Mouse (Mus musculus): ENCODE measurements around the gene Fam168a. TPM values are rescaled to one million over a fixed set of nuclear protein-coding genes. Genes with fewer than 3 reads are reported as not detected.
A peak's percentile ranks its signal among the peaks of the same experiment; 100 is the strongest.
"Not testable (repeated sequence)": the region's sequence is repeated elsewhere in the genome, so short reads cannot be mapped to it uniquely, and the experiment has no call there.

Fam168a gene
- total RNA-seq, 1 experiment from 2014 or later = 20.5 TPM

DNA sequence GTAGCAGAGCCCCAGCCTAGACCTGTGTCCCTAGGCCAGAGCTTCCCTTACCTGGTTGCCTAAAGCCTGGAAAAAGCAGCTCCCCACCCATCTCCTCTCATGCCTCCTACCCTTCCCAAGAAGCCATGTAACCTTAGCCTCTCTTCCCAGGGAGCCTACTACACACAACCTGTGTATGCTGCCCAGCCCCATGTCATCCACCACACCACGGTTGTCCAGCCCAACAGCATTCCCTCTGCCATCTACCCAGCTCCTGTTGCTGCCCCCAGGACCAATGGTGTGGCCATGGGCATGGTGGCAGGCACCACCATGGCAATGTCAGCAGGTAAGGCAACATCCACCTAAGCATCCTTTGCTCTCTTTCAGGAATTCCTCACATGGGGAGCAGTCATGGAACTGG, 127.4 kb downstream of the Fam168a start:
- ATAC-seq (replicated peaks; ENCODE audit: insufficient number of reproducible peaks, low FRiP score, low TSS enrichment, poor library complexity, severe bottlenecking) = no peak

DNA sequence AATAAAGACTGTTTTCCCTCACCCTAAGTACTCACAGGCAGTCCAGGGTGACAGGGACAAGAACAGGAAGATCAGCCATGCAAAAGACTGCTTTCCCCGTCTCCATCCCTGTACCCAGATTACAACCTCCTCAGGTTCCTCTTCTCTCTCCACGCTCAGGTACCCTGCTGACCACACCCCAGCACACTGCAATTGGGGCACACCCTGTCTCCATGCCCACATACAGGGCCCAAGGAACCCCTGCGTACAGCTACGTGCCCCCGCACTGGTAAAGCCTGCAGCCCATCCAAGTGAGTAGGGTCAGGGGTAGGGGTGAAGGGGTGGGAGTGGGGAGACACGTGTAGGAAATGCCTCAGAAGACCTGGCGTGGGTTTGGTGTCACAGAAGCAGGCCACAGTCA, 128.7 kb downstream of the Fam168a start:
- no peak for ATAC-seq (replicated peaks; ENCODE audit: insufficient number of reproducible peaks, low FRiP score, low TSS enrichment, poor library complexity, severe bottlenecking)

- ATAC-seq (replicated peaks; ENCODE audit: insufficient number of reproducible peaks, low FRiP score, low TSS enrichment, poor library complexity, severe bottlenecking) = no peak
Observed at GRCm38 (mm10) chr7:100835711-100836110, 129.3 kb downstream of the Fam168a start.

GRCm38 (mm10) chr7:100836657-100837056, 130.2 kb downstream of the Fam168a start:
- no peak for ATAC-seq (replicated peaks; ENCODE audit: insufficient number of reproducible peaks, low FRiP score, low TSS enrichment, poor library complexity, severe bottlenecking)

GRCm38 (mm10) chr7:100837701-100838100, 131.3 kb downstream of the Fam168a start:
- ATAC-seq (replicated peaks; ENCODE audit: insufficient number of reproducible peaks, low FRiP score, low TSS enrichment, poor library complexity, severe bottlenecking) = no peak

GRCm38 (mm10) chr7:100839632-100840402, 133.4 kb downstream of the Fam168a start:
- no peak for ATAC-seq (replicated peaks; ENCODE audit: insufficient number of reproducible peaks, low FRiP score, low TSS enrichment, poor library complexity, severe bottlenecking)

- ATAC-seq (replicated peaks; ENCODE audit: insufficient number of reproducible peaks, low FRiP score, low TSS enrichment, poor library complexity, severe bottlenecking) = no peak
Observed at GRCm38 (mm10) chr7:100840906-100841305, 134.5 kb downstream of the Fam168a start.

GRCm38 (mm10) chr7:100841608-100842007, 135.2 kb downstream of the Fam168a start:
- no peak for ATAC-seq (replicated peaks; ENCODE audit: insufficient number of reproducible peaks, low FRiP score, low TSS enrichment, poor library complexity, severe bottlenecking)

DNA sequence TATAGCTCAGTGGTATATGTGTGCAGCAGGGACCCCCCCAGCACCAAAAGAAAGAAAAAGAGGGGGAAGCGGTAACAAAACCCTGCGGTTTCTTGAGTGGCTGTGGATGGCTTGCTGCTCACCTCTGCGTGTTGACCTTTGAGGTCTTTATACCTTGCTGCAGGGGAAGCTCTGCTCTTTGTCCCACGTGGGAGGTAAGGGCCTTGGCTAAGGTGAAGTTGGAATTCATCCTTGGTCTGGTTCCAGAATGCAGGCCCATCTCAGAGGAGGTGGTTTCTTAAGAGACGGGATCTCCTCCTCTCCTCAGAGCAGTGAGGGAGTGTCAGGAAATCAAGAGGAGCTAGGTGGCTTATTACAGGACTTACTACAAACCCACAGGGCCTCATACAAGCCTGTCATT, 135.7 kb downstream of the Fam168a start:
- no peak for ATAC-seq (replicated peaks; ENCODE audit: insufficient number of reproducible peaks, low FRiP score, low TSS enrichment, poor library complexity, severe bottlenecking)

DNA sequence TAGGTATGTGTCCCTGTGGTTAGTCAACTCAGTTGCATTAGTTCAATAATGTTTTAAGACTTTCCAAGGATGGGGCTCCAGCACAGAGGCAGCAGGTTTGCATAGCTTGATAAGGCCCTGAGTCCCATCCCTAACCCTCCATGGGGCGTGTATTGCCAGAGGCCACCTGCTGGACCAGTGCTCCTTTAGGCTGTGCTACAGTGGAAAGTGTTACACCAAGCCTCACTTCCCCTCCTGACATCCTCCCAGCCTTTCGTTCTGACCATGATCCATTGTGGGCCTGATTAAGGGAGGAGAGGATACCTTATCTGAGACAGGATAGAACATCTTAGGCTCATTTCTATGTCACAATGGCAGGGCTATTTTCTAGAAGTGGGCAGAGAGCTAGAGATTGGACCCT, 137.4 kb downstream of the Fam168a start:
- ATAC-seq (replicated peaks; ENCODE audit: insufficient number of reproducible peaks, low FRiP score, low TSS enrichment, poor library complexity, severe bottlenecking) = no peak

- ATAC-seq (replicated peaks; ENCODE audit: insufficient number of reproducible peaks, low FRiP score, low TSS enrichment, poor library complexity, severe bottlenecking) = no peak
Observed at GRCm38 (mm10) chr7:100844385-100845025, 138.1 kb downstream of the Fam168a start.

DNA sequence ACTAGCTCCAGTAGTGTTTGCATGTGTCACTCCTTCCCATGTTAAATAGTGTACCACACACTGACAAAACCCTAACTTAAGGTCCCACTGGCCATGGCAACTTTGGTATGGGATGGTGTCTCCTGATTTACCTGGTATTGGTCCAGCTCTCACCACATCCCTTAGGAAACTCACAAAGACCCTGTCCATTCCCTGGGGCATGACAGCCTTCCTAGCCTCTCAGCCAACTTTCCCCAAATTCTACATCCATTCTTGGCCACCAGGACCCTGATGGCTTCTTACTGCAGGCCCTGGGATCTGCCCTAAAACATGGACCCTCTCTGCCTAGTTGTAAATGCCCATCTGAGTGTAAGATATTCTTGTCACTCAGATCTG, 138.6 kb downstream of the Fam168a start:
- ATAC-seq (replicated peaks; ENCODE audit: insufficient number of reproducible peaks, low FRiP score, low TSS enrichment, poor library complexity, severe bottlenecking) = no peak

DNA sequence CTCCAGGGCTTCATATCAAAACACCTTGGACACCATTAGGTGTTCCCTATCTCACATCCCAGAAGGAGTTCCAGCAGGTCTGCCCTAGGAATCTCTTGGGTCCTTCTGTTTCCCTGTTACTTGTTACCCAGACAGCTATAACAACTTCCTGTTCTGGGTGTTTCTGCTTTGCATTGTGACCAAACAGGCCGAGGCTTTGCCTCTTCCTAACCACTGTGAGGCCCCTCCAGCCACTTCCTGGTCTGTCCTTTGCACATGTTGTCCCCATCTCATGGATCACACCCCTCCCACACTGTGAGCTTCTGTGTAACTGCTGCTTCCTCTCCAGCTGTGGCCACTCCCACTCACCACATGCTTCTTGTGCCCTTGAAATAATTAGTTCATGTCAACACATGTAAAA, 139.0 kb downstream of the Fam168a start:
- ATAC-seq (replicated peaks; ENCODE audit: insufficient number of reproducible peaks, low FRiP score, low TSS enrichment, poor library complexity, severe bottlenecking) = peak; percentile 92

DNA sequence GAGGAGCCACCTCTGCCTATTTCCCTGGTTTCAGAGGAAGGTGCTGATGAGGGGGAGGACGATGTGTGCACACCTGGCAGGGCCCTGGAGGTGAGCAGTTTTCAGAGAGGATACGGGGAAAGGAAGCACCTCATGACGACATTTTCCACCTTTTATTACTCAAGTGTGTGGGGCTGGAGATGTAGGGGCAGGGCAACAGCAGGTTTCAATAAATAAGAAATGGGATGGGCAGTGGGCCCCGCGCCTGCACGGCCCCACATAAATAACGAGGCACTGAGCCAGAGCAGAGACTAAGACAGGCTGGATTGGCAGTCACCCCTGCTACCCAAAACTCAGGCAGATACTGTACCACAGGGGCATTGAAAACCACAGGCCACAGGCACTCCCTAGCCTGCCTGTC, 139.6 kb downstream of the Fam168a start:
- ATAC-seq (replicated peaks; ENCODE audit: insufficient number of reproducible peaks, low FRiP score, low TSS enrichment, poor library complexity, severe bottlenecking) = not testable (repeated sequence)

DNA sequence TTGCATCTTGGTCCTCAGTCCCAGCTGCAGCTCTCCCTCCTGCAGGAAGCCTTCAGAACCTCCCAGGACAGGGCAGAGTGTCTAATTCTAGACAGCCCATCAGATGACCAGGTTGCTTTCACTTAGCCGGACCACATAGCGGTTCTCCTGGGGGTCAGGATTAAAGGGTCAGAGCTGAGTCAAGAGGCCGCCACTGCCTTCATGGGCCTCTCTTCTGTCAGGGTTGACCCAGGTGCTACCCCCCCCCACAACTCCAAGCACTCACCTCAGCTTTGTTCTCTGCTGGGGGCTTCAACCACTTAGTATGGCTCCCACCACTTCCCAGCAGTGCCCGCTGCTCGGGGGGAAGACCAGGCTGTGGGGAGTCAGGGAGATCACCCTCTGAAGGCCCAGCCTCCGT, 140.7 kb downstream of the Fam168a start:
- no peak for ATAC-seq (replicated peaks; ENCODE audit: insufficient number of reproducible peaks, low FRiP score, low TSS enrichment, poor library complexity, severe bottlenecking)

DNA sequence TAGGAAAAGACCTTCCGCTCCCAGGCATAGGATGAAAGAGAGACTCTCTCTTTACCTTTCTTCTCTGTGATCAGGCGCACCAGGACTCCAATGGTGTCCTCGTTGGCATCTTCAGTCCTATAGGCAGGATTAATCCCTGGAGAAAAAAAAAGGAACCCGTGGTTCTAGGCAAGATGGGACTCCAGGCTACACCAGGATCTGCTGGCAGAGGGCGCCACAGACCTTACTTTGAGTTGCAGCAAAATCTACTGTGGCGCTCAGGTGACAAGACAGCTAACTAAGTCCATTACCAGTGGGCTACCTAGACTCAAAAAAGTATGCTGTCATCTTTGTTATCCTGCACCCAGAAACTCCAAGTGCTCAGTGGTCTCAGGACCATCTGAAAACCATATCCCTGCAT, 142.3 kb downstream of the Fam168a start:
- ATAC-seq (replicated peaks; ENCODE audit: insufficient number of reproducible peaks, low FRiP score, low TSS enrichment, poor library complexity, severe bottlenecking) = no peak

DNA sequence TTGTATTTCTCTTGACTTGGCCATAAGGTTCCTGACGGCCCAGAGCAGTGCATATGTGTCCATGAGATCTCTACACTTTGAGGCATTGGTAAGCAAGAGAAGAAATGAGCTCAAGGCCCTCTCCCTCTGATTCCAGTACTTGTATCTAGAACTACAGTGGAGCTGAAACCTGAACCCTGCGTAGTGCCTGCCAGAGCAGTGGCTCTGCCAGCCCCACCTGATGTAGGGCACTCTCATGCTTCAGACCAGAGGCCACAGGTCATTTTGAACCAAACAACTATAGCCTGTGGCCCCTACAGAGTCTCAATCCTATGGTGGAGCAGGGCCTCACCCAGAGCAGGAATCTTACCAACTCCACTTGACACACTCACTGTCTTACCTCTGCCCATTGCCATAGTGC, 143.1 kb downstream of the Fam168a start:
- ATAC-seq (replicated peaks; ENCODE audit: insufficient number of reproducible peaks, low FRiP score, low TSS enrichment, poor library complexity, severe bottlenecking) = no peak

GRCm38 (mm10) chr7:100851481-100852356, 145.3 kb downstream of the Fam168a start:
- no peak for ATAC-seq (replicated peaks; ENCODE audit: insufficient number of reproducible peaks, low FRiP score, low TSS enrichment, poor library complexity, severe bottlenecking)

DNA sequence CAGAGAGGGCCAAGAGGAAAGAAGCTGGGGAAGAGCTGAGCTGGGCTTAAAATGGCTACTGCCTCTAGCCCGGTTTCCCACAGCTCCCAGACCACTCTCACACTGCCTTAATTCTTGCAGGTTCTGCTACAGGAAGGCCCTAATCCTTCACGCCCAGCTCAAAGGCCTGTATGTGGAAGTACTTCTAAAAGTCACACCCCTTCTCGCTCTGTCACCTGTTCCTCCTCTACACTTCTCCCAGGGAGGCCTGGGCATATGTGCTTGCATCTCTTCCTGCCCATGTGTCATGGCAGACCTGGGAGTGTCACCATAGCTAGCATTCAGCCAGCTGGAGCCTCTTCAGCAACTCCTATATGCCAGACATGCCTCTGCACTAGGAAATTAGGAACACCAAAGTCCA, 147.0 kb downstream of the Fam168a start:
- ATAC-seq (replicated peaks; ENCODE audit: insufficient number of reproducible peaks, low FRiP score, low TSS enrichment, poor library complexity, severe bottlenecking) = 0 out of 2 replicates have a peak, but pooled peaks have one; percentile 12

Measured in monocyte, adult 5-6 weeks (primary cell).